Mouse (Mus musculus): ENCODE results near the gene Acap1. TPM values are rescaled to one million over a fixed set of nuclear protein-coding genes. Genes with fewer than 3 reads are reported as not detected.

Acap1 gene
- total RNA-seq, 2 experiments from 2014 or later, result 0.08 TPM; not detected in 1

- TF ChIP-seq CTCF (IDR thresholded peaks at IDR 0.05), result no peak
- no peak for DNase-seq
- intact Hi-C loops (cut with DNase I), result loop anchor here (10.0 kb wide), 1 partner anchor 807 kb away; no protein-coding TSS in a partner anchor
- Histone ChIP-seq H3K4me3 (no peak overlapping the region), H3K27ac (no peak overlapping the region)
Observed at GRCm38 (mm10) chr11:69911701-69912100, 16.4 kb upstream of the Acap1 start.

GRCm38 (mm10) chr11:69910781-69911560 lies 15.6 kb upstream of the Acap1 start:
- Histone ChIP-seq H3K27ac (no peak overlapping the region), H3K4me3 (no peak overlapping the region)
- DNase-seq, result no peak
- no peak for TF ChIP-seq CTCF (IDR thresholded peaks at IDR 0.05)
- intact Hi-C loops (cut with DNase I), result loop anchor here (10.0 kb wide), 1 partner anchor 806 kb away; no protein-coding TSS in a partner anchor

- intact Hi-C loops (cut with DNase I), result loop anchor here (10.0 kb wide), 1 partner anchor 805 kb away; no protein-coding TSS in a partner anchor
- DNase-seq, result no peak
- H3K4me3 ChIP-seq, result no peak overlapping the region
- H3K27ac ChIP-seq, result no peak overlapping the region
- TF ChIP-seq CTCF (IDR thresholded peaks at IDR 0.05), result no peak
Observed at GRCm38 (mm10) chr11:69910177-69910576, 14.8 kb upstream of the Acap1 start.

GRCm38 (mm10) chr11:69909174-69909573 lies 13.8 kb upstream of the Acap1 start:
- no peak overlapping the region for H3K4me3 ChIP-seq
- intact Hi-C loops (cut with DNase I), result no loop called here
- no peak for DNase-seq
- no peak overlapping the region for H3K27ac ChIP-seq
- TF ChIP-seq CTCF (IDR thresholded peaks at IDR 0.05), result no peak

GRCm38 (mm10) chr11:69908645-69909044 lies 13.3 kb upstream of the Acap1 start:
- Histone ChIP-seq H3K27ac (no peak overlapping the region), H3K4me3 (no peak overlapping the region)
- intact Hi-C loops (cut with DNase I), result no loop called here
- DNase-seq, result no peak
- no peak for TF ChIP-seq CTCF (IDR thresholded peaks at IDR 0.05)

GRCm38 (mm10) chr11:69904311-69904710 lies 9.0 kb upstream of the Acap1 start:
- intact Hi-C loops (cut with DNase I), result no loop called here
- H3K4me3 ChIP-seq, result no peak overlapping the region
- no peak for DNase-seq
- no peak overlapping the region for H3K27ac ChIP-seq
- TF ChIP-seq CTCF (IDR thresholded peaks at IDR 0.05), result no peak

GRCm38 (mm10) chr11:69902972-69903371 lies 7.6 kb upstream of the Acap1 start:
- no peak for TF ChIP-seq CTCF (IDR thresholded peaks at IDR 0.05)
- Histone ChIP-seq H3K27ac (no peak overlapping the region), H3K4me3 (peak overlapping the region; percentile 93)
- no peak for DNase-seq
- intact Hi-C loops (cut with DNase I), result no loop called here

GRCm38 (mm10) chr11:69901993-69902392 lies 6.7 kb upstream of the Acap1 start:
- no peak for DNase-seq
- no peak for TF ChIP-seq CTCF (IDR thresholded peaks at IDR 0.05)
- Histone ChIP-seq H3K27ac (peak overlapping the region; percentile 99), H3K4me3 (peak overlapping the region; percentile 93)
- intact Hi-C loops (cut with DNase I), result loop anchor here (2.0 kb wide), 1 partner anchor 21 kb away; the partner anchor contains the start of gene Kctd11

- Histone ChIP-seq H3K4me3 (peak overlapping the region; percentile 93), H3K27ac (peak overlapping the region; percentile 99)
- no peak for TF ChIP-seq CTCF (IDR thresholded peaks at IDR 0.05)
- DNase-seq, result peak; percentile 97
- intact Hi-C loops (cut with DNase I), result loop anchor here (2.0 kb wide), 1 partner anchor 21 kb away; the partner anchor contains the start of gene Kctd11
Observed at GRCm38 (mm10) chr11:69901406-69901846, 6.1 kb upstream of the Acap1 start.

GRCm38 (mm10) chr11:69900471-69901405 lies 5.4 kb upstream of the Acap1 start, which contains the start of the genes 2810408A11Rik and Neurl4:
2810408A11Rik (minus strand) TSS chr11:69900987.
Neurl4 (plus strand) TSS chr11:69901072.
- DNase-seq, result peak; percentile 91
- intact Hi-C loops (cut with DNase I), result loop anchor here (2.0 kb wide), 1 partner anchor 20 kb away; the partner anchor contains the start of gene Kctd11
- TF ChIP-seq CTCF (IDR thresholded peaks at IDR 0.05), result no peak

GRCm38 (mm10) chr11:69899870-69900269 lies 4.5 kb upstream of the Acap1 start:
- intact Hi-C loops (cut with DNase I), result loop anchor here (2.0 kb wide), 1 partner anchor 19 kb away; the partner anchor contains the start of gene Kctd11
- Histone ChIP-seq H3K4me3 (peak overlapping the region; percentile 93), H3K27ac (no peak overlapping the region; the same call in 1 of the 2 replicates)
- no peak for DNase-seq
- no peak for TF ChIP-seq CTCF (IDR thresholded peaks at IDR 0.05)

More at GRCm38 (mm10) chr11:69900471-69901405, 5.4 kb upstream of the Acap1 start, which contains the start of the genes 2810408A11Rik and Neurl4:
- H3K4me3 ChIP-seq, result peak within 1 kb of the TSS; percentile 93
- peak within 1 kb of the TSS; percentile 99 for H3K27ac ChIP-seq

GRCm38 (mm10) chr11:69894671-69895070 lies 668 bp downstream of the Acap1 start:
- H3K27ac ChIP-seq, result no peak overlapping the region
- no peak for DNase-seq
- no peak overlapping the region for H3K4me3 ChIP-seq
- TF ChIP-seq CTCF (IDR thresholded peaks at IDR 0.05), result no peak
- intact Hi-C loops (cut with DNase I), result no loop called here
